Mouse (Mus musculus) forebrain, embryonic 11.5 days (tissue): ENCODE data around the gene Smim4. TPM values are rescaled to one million over a fixed set of nuclear protein-coding genes. Genes with fewer than 3 reads are reported as not detected.

Source experiments
- ATAC-seq: fragments of 200-750 bp; cut with Nextera tagmentation; replicated peaks from 2 replicates; pipeline ENCODE4 v1.8.0; 2017; ENCODE audit warnings: moderate TSS enrichment; ENCODE audit not compliant: low FRiP score
- DNase-seq: peaks from one replicate; pipeline ENCODE4 v3.0.0-alpha.2; 2017; ENCODE audit warnings: low spot score
- H3K27ac ChIP-seq: fragments of 300-500 bp; sonication (generic); 2 replicates; pipeline ENCODE4 v1.5.1; 2014; ENCODE audit warnings: low read depth, low read length
- H3K27me3 ChIP-seq: fragments of 300-500 bp; sonication (generic); 2 replicates; pipeline ENCODE4 v1.6.1; 2014; ENCODE audit warnings: mild to moderate bottlenecking, low read length, mixed read lengths; ENCODE audit not compliant: control insufficient read depth, insufficient read depth
- H3K36me3 ChIP-seq: fragments of 300-500 bp; sonication (generic); 2 replicates; pipeline ENCODE4 v1.6.1; 2014; ENCODE audit warnings: mild to moderate bottlenecking, low read length, moderate library complexity, mixed read lengths; ENCODE audit not compliant: control insufficient read depth, insufficient read depth
- H3K4me1 ChIP-seq: fragments of 300-500 bp; sonication (generic); replicated peaks from 2 replicates; pipeline ENCODE4 v1.6.1; 2014; ENCODE audit warnings: low read length, mixed read lengths; ENCODE audit not compliant: control insufficient read depth, insufficient read depth
- H3K4me2 ChIP-seq: fragments of 300-500 bp; sonication (generic); 2 replicates; pipeline ENCODE4 v1.6.1; 2014; ENCODE audit warnings: low read depth, mild to moderate bottlenecking, low read length, moderate library complexity, mixed read lengths; ENCODE audit not compliant: severe bottlenecking
- H3K4me3 ChIP-seq: fragments of 300-500 bp; sonication (generic); 2 replicates; pipeline ENCODE4 v1.5.1; 2014; ENCODE audit warnings: low read depth, low read length
- H3K9ac ChIP-seq: fragments of 300-500 bp; sonication (generic); 2 replicates; pipeline ENCODE4 v1.6.1; 2014; ENCODE audit warnings: low read length
- H3K9me3 ChIP-seq: fragments of 300-500 bp; sonication (generic); 2 replicates; pipeline ENCODE4 v1.6.1; 2016; ENCODE audit warnings: low read length, mixed read lengths; ENCODE audit not compliant: control insufficient read depth
- WGBS: fragments of 180-500 bp; shearing (Covaris S2); extraction: QIAGEN DNeasy Blood & Tissue Kit; methylation state at CpG from one replicate; pipeline ENCODE4 v1.1.7; 2014; 5-methylcytosine and 5-hydroxymethylcytosine counted together
- polyA plus RNA-seq: library from polyadenylated mRNA; unstranded; fragments of >200 nt; fragmentation: Nextera tagmentation; extraction: Ambion mirVana; gene quantifications from 2 replicates; pipeline ENCODE4 v1.2.1, GENCODE M21; 2014

Smim4 gene
- polyA plus RNA-seq, 1 experiment from 2014 or later = 50.9 TPM

- Histone ChIP-seq H3K36me3 (peaks cover 28% of the 10 kb centered on the region), H3K4me1 (no peaks in the 10 kb centered on the region), H3K9ac (no peak within 1 kb of the TSS), H3K9me3 (no peaks in the 10 kb centered on the region), H3K4me2 (no peak within 1 kb of the TSS), H3K27ac (no peak within 1 kb of the TSS), H3K4me3 (no peak within 1 kb of the TSS), H3K27me3 (no peaks in the 10 kb centered on the region)
- 58% methylated on average over 10 of the region's 10 CpGs for WGBS
- ATAC-seq (no peak), DNase-seq (no peak)
Observed at GRCm38 (mm10) chr14:31168425-31168824, 39.7 kb upstream of the Smim4 start, which contains the start of gene Stab1. Gene Stab1 (minus strand): TSS chr14:31168641.

- Histone ChIP-seq H3K27ac (no peak overlapping the region), H3K9me3 (no peaks in the 10 kb centered on the region), H3K4me2 (no peak overlapping the region), H3K4me3 (no peak overlapping the region), H3K4me1 (no peaks in the 10 kb centered on the region), H3K36me3 (peaks cover 12% of the 10 kb centered on the region), H3K9ac (no peak overlapping the region), H3K27me3 (no peaks in the 10 kb centered on the region)
- 78% methylated on average over 9 of the region's 9 CpGs for WGBS
- ATAC-seq = no peak
- no peak for DNase-seq
Observed at GRCm38 (mm10) chr14:31166827-31167226, 38.1 kb upstream of the Smim4 start.

DNA sequence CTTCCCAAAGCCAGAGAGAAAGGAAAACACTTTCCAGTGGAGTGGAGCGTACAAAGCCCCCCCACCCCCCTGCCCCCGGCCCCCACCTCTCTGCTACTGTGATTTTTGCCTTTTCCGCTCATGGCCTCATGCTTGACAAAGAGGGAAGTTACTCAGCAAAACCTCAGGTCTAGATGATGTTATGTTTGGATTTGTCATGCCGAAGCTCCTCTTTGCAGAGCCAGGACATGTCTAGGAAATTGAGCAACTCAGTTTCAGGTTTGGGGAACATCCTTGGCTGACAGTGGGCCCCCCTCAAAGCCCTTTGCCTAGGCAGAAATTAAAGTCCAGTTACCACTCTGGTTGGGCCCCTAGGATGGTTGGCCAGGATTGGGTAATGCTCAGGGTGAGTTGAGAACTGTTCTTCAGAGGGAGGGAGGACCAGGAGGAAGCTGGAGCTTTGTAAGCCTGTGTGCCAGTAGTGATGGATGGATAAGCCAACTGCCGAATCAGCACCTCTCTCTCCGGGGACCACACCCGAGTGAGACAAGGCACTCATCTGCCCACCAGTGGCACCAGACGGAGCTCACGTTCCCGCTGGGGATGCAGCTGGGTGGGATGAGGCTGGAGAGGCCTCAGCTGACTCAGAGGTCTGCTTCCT, 37.4 kb upstream of the Smim4 start:
- no peaks in the 10 kb centered on the region for H3K9me3 ChIP-seq
- DNase-seq (no peak), ATAC-seq (no peak)
- H3K4me2 ChIP-seq = no peak overlapping the region
- H3K4me1 ChIP-seq = no peaks in the 10 kb centered on the region
- no peak overlapping the region for H3K4me3 ChIP-seq
- WGBS = 81% methylated on average over 10 of the region's 10 CpGs
- no peak overlapping the region for H3K27ac ChIP-seq
- no peak overlapping the region for H3K9ac ChIP-seq
- H3K36me3 ChIP-seq = peaks cover 5% of the 10 kb centered on the region
- no peaks in the 10 kb centered on the region for H3K27me3 ChIP-seq

GRCm38 (mm10) chr14:31165458-31165857, 36.7 kb upstream of the Smim4 start:
- WGBS = 55% methylated on average over 7 of the region's 7 CpGs
- Histone ChIP-seq H3K4me1 (no peaks in the 10 kb centered on the region), H3K9ac (no peak overlapping the region), H3K4me2 (no peak overlapping the region), H3K27ac (no peak overlapping the region), H3K36me3 (peaks cover 2% of the 10 kb centered on the region; the same call in 1 of the 2 replicates), H3K4me3 (no peak overlapping the region), H3K9me3 (no peaks in the 10 kb centered on the region), H3K27me3 (no peaks in the 10 kb centered on the region)
- ATAC-seq = no peak
- no peak for DNase-seq

DNA sequence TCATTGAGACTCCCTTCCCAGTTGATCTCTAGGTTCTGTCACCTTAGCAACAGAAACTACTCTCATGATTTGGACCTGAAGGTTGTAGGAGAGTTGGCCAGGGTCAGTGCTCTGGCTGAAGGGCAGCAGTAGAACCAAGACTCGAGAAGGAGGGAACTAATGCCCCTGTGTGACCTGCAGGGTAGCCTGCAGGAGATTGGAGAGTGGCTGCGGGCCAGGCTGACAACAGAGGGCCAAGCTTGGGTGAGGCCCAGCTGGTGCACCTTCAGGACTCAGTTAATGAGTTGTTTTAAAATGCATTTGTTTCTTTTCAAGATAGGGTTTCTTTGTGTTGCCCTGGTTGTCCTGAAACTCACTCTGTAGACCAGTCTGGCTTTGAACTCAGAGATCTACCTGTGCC, 36.3 kb upstream of the Smim4 start:
- Histone ChIP-seq H3K27me3 (no peaks in the 10 kb centered on the region), H3K9me3 (no peaks in the 10 kb centered on the region), H3K9ac (no peak overlapping the region), H3K4me2 (no peak overlapping the region), H3K27ac (no peak overlapping the region), H3K4me1 (no peaks in the 10 kb centered on the region), H3K4me3 (no peak overlapping the region), H3K36me3 (no peaks in the 10 kb centered on the region)
- WGBS = 61% methylated on average over 2 of the region's 2 CpGs
- DNase-seq (no peak), ATAC-seq (no peak)

DNA sequence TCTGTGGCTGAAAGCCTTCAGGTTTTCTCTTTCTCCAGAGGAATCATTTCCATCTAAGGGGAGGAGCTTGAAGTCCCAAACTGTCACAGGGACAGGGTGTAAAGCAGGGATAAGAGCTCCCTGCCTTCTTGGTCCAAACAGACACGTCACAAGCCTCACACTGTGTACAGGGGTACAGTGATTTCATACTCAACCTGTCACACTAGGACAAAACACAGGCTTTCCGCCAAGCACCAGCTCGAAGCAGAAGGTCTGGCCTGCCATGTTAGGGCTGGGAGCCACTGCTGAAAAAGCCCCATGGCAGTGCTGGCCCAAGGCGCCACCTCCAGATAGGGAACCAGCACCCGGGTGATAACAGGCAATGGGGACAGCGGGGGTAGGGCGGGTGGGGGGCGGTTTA, 35.3 kb upstream of the Smim4 start:
- Histone ChIP-seq H3K4me1 (no peaks in the 10 kb centered on the region), H3K27me3 (no peaks in the 10 kb centered on the region), H3K4me3 (no peak overlapping the region), H3K36me3 (no peaks in the 10 kb centered on the region), H3K27ac (no peak overlapping the region), H3K9ac (no peak overlapping the region), H3K4me2 (no peak overlapping the region), H3K9me3 (no peaks in the 10 kb centered on the region)
- WGBS = 80% methylated on average over 8 of the region's 8 CpGs
- ATAC-seq (no peak), DNase-seq (no peak)

DNA sequence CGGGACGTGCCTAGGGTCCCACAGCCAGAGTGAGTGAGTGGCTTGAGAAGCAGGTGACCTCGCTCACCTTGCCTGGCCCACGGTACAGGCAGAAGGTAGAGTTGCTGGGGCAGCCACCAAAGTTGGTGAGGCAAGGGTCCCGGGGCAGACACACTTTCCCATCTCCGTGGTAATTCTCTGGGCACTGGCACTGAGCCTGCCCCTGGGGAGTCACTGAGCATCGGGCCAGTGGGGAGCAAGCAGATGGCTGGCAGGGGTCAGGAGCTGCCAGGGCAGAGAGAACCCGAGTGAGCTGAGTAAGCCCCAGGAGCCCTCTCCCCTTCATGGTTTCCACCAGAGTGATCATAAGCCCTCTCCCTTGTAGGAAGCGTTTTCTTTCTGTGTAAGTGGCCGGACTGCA, 32.9 kb upstream of the Smim4 start:
- H3K27ac ChIP-seq = no peak overlapping the region
- no peaks in the 10 kb centered on the region for H3K27me3 ChIP-seq
- H3K36me3 ChIP-seq = no peaks in the 10 kb centered on the region
- no peak for ATAC-seq
- no peak overlapping the region for H3K4me3 ChIP-seq
- H3K9ac ChIP-seq = no peak overlapping the region
- 76% methylated on average over 10 of the region's 10 CpGs for WGBS
- H3K9me3 ChIP-seq = no peaks in the 10 kb centered on the region
- no peak for DNase-seq
- H3K4me2 ChIP-seq = no peak overlapping the region
- no peaks in the 10 kb centered on the region for H3K4me1 ChIP-seq

- DNase-seq = no peak
- H3K36me3 ChIP-seq = no peaks in the 10 kb centered on the region
- WGBS = 96% methylated on average over 7 of the region's 7 CpGs
- H3K4me2 ChIP-seq = no peak overlapping the region
- no peaks in the 10 kb centered on the region for H3K9me3 ChIP-seq
- no peak overlapping the region for H3K4me3 ChIP-seq
- H3K27me3 ChIP-seq = no peaks in the 10 kb centered on the region
- H3K27ac ChIP-seq = no peak overlapping the region
- H3K4me1 ChIP-seq = no peaks in the 10 kb centered on the region
- ATAC-seq = no peak
- H3K9ac ChIP-seq = no peak overlapping the region
Observed at GRCm38 (mm10) chr14:31161191-31161590, 32.4 kb upstream of the Smim4 start.
